Mouse (Mus musculus) thymus, postnatal 10 days (tissue): ENCODE results near the gene Acss1.

Experiments
- DNase-seq, 2 experiments: peaks; one replicate each; pipeline ENCODE4 v3.0.0; 2021; ENCODE audit warnings: low spot score in 2 of 2

The Acss1 gene

DNA sequence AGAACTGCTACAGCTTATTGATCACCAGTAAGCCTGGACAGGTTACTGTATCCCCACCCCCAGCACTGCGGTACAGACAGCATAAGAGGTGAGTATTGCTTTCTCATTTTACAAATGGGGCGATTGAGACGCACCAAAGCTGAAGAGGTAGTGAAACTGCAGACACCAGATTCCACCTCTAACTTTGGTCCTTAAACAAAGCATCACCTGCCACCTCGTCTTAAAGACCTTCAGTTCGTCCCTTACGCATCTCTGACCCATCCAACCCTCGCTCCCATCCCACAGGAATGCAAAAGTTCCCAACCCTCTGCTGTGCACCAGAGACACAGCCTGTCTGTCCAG, 1.6 kb downstream of the Acss1 start:
- DNase-seq = no peak

DNA sequence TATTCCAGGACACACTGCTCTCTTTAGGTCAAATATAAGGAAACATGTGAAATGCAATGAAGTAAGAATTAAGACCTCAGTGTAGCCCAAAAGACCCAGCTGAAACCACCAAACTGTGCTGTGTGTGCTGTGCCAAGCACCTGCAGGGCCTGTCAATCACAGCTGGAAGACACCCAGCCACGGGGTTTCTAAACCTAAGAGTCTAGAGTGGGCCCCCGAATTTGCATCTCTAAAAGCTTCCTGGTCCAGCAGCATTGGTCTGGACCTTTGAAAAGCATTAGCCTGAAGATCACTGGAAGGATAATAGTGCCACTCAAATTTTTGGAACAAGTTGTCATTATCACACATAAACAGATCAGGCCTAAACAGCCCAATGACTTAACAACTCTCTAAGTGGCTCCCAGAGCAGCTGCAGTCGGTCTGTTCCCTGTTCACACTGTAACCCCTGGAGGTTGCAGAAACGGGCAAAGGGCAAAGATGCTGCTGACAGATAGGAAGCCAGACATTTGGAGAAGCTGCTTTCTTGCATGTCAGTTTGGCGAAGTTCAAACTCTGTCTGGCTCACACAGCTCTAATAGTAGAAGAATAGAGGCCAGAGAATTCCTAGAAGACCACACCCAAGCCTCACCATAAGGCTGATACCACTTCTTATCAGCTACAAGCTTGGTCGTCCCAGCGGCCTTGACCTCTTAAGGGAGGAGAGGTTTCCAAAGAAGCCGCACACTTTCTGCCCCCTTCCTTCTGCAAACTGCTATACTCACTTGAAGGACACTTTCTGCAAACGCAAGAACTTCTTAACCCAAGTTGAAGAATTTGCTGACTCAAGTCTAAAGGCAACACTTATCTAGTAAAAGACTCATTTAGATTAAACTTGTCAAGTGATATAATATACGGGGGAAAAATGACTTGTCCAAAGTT, 2.5 kb downstream of the Acss1 start:
- peak; percentile 49 to 60 for DNase-seq

- no peak for DNase-seq
Observed at GRCm38 (mm10) chr2:150665006-150665405, 3.3 kb downstream of the Acss1 start.

DNA sequence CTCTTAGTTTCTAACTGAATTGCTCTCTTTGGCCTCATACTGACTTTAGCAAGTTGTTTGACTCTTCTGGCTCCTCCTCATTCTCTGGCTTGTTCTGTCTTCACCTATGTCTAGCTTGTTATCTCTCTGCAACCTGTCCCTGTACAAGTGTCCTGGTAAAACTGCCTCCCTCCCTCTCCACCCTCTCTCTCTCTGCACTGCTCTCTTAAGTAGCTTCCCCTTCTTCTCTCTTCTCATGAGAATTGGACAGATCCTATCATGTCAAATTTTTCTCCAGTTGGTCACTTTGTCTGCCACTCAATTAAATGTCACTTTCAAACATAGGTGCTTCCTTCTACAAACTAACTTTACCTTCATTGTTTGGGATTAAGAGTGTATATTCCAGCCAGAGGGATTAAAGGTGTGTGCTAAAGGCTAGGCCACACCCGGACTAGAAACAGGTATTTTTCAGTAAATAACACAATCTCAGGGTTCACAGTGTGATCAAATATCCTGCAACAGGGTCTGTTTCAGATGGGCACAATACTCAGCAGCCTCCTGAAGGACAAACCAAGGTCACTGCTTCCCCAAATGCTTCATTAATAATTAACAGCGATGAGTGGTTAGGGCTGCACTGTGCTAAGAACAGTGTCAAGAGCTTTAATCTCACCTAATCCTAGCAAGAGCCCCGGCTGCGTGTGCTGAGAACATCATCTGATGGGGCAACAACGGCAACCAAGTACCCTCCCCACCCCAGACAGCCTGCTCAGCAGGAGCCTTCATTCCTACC, 4.0 kb downstream of the Acss1 start:
- no peak for DNase-seq

GRCm38 (mm10) chr2:150663255-150663654, 5.0 kb downstream of the Acss1 start:
- no peak for DNase-seq

GRCm38 (mm10) chr2:150662007-150662406, 6.3 kb downstream of the Acss1 start:
- no peak for DNase-seq

- no peak for DNase-seq
Observed at GRCm38 (mm10) chr2:150660668-150661451, 7.4 kb downstream of the Acss1 start.

GRCm38 (mm10) chr2:150660049-150660448, 8.3 kb downstream of the Acss1 start:
- DNase-seq = no peak

GRCm38 (mm10) chr2:150656975-150657768, 11.1 kb downstream of the Acss1 start:
- peak; percentile 56 to 71 for DNase-seq

DNA sequence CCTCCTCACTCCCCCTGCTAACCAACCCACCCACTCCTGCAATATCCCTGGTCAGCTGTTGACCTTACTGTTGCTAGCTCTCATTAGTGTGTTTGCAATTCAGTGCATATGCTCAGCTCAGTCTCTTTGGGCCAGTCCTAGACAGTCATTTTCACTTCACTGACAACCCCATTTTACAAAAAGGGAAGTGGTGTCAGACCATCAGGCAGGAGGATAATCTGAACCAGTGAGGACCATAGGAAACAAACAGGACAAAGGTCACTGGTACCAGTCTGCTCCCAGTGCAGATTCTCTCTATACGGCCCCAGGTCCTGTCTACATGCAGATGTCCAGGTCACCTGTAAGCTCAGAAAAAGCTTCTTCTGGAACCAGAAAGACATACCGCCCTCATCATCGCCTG, 12.2 kb downstream of the Acss1 start:
- DNase-seq = no peak

DNA sequence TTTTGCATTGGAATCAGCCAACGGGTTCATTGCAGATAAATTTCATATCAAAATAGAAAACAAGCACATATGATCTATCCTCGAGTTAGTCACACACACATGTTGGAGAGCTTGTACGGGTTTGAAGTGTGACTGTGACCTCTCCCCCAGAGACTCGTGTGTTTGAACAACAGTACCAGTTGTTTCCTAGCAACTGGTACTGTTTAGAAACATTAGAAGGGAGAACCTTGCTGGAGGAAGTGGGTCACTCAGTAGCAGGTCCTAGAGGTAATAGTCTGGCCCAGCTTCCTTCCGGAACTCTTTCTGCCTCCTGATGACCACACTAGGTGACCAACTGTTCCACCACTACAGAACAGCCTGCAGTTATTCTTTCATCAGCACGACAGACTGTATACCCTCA, 13.0 kb downstream of the Acss1 start:
- no peak for DNase-seq

DNA sequence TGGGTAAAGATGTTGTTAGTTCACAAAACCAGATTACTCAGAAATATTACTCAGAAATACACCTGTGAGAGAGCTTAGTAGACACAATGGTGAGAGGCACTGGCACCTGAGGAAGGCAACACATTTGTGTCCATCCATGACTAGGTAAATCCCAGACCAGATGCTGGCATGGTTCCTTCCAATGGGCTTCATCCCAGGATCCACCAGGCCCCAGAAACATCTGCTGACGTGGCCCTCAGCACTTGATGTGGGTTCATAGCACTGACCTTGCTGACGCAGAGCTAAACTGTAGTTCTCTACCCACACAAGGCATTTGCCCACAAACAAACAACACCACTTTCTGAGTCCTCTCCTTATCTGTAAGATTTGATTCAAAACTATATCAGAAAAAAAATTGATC, 13.5 kb downstream of the Acss1 start:
- DNase-seq = no peak

GRCm38 (mm10) chr2:150651366-150651765, 16.9 kb downstream of the Acss1 start:
- DNase-seq = no peak

GRCm38 (mm10) chr2:150650511-150651074, 17.7 kb downstream of the Acss1 start:
- DNase-seq = no peak

DNA sequence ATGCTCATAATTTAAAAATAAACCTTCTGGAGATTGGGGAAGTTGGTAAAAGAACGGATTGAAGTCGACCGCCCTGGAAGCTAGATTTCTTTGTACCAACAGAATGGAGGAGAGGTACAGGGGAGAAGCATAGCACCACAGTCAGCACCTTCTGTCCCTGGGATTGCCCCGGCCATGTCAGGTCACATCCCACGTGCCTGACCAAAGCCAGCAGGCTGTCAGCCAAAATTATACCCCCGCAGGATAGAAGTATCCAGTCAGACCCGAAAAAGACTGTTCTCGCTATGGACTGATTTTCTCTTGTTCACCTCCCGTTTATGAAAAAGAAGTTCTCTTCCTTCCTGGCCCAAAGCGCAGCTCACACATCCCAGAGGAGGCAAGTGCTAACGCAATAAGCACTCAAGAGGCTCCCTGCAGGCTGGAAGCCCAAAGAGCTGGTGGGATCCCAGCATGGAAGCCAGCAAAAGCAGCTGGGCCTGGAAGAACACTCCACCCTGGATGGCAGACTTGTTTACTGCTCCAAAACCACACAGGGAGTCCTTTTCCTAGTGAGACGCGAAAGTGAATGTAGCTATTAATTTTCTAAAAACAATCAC, 19.9 kb downstream of the Acss1 start:
- no peak for DNase-seq

DNA sequence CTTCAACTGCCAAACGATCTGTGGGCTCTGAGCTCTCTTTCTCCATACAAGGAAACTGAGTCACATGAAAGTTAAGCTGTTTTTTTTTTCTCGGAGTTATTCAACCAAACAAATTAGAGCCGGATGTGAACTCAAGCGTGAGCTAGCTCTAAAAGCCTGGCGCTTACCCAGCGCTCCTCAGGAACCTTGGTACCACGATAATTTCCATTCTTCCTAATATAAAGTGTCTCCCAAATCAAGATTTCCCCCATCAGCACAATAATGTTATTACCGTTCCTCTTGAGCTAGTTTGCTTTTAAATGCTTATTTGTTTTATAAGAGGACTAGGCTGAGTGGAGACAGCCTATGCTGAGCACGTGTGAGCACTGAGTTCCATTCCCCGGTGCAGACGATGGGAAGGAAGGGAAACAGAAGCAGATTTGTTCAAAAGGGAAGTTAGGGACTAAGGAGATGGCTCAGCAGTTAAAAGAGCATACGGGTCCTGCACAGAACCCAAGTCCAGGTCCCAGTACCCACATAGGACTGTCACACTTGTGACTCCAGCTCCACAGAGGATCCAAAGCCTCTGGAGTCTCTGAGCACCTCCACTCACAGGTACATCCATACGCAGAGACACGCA, 20.5 kb downstream of the Acss1 start:
- DNase-seq = no peak

DNA sequence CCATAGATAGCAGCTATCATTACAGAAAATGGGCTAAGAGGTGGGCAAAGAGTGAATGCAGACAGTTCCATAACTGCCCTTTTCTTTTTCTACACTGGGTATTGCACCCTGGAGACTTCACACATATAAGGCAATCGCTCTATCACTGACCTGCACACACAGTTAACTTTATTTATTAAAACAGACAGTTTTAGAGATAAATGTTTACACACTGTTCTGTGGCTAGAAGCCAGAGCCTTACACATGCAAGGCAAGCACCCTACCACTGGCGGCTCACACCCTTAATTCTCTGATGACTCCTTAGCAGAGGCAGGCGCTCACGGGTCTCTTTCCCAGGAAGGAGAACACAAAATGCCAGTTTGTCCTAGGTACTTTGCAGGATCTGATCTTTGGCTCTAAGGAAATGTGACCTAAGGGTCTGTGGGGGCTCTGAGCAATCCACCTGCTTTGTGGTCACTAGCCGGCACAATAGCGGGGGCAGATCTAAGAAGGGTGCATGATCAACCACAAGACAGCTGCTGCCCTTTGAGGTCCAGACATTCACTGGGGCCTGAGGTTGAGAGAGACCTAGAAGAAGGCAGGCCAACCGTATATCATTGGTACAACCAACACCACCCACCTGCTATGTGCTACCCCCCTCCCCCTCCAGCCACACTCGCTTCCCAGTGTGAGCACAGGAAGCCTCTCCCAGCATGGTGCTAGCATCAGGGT, 21.7 kb downstream of the Acss1 start:
- no peak for DNase-seq

GRCm38 (mm10) chr2:150645225-150645624, 23.1 kb downstream of the Acss1 start:
- DNase-seq = no peak

GRCm38 (mm10) chr2:150643726-150644415, 24.4 kb downstream of the Acss1 start:
- DNase-seq = no peak
